Mouse (Mus musculus): ENCODE results near the gene Uhrf1bp1.

Gene Uhrf1bp1

GRCm38 (mm10) chr17:27947155-27947554 is 90.9 kb downstream of the Uhrf1bp1 start:
- DNase-seq (ENCODE audit: low read depth): no peak

All from c-Kit-positive CD71-positive TER-119-negative erythroid progenitor cells, embryonic 14.5 days (primary cell).